Mouse (Mus musculus): Measurements from ENCODE around the gene Prr36. TPM values are rescaled to one million over a fixed set of nuclear protein-coding genes. Genes with fewer than 3 reads are reported as not detected.

Prr36 gene
- total RNA-seq, 2 experiments from 2014 or later, result 60.1 to 63.3 TPM

- peak in 1 of 2 experiments; percentile 70 for DNase-seq (ENCODE audit: extremely low spot score in 1 of 2, low spot score in 2 of 2)
- intact Hi-C loops (cut with DNase I), result no loop called here
These were observed 3.9 kb downstream of the Prr36 start for GRCm38 (mm10) chr8:4213210-4214005.

DNA sequence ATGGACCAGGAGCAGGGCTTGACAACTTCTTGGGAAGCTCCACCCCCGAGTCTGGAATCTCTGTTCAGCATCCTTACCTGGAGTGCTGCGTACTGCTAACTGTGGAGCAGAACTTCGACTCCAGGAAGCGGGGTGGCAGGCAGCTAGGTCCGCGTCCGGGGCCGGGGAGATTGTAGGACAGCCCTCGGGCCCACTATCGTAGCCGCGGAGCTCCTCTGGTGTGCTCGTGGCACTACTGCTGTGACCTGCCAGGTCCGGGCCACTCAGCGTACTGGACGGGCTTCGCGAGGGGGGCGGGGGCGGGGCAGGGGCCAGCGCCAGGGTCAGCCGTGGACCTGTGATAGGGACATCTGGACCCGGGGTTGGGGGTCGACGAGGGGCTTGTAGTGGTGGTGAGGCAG is 4.5 kb downstream of the Prr36 start:
- intact Hi-C loops (cut with DNase I), result no loop called here
- DNase-seq (ENCODE audit: extremely low spot score in 1 of 2, low spot score in 2 of 2), result peak in 1 of 2 experiments; percentile 52

DNA sequence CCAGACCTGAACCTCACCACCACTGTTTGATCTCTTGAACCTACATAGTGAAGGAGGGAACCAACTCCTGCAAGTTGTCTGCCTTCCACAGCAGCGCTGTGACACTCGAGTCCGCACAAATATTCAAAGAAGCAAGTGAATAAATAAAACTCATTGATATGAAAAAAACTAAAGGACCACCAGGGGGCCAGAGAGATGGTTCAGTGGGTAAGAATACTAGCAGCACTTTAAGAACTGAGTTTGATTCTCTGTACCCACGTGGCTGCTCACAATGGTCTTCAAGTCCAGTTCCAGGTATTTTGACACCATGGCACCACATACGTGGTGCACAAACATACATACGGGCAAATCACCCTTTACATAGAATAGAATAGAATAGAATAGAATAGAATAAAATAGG is 6.2 kb downstream of the Prr36 start:
- intact Hi-C loops (cut with DNase I), result no loop called here
- DNase-seq (ENCODE audit: extremely low spot score in 1 of 2, low spot score in 2 of 2), result no peak

DNA sequence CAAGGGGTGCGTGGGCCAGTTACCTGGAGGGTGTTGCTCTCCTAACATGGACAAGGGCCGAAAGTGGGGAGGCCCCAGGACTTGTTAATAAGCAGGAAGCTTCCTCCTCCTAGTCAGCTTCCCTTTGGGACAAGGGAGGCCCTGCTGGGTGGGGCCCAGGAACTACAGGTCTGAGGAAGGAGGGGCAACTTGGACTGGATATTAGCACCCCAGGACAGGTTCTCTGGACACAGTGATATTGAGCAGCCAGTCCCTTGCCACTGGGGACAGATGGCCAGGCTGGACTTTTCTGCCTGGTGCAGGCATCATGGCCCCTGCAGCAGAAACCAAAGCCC is 10.3 kb downstream of the Prr36 start:
- intact Hi-C loops (cut with DNase I), result no loop called here
- DNase-seq (ENCODE audit: extremely low spot score in 1 of 2, low spot score in 2 of 2), result no peak

- DNase-seq (ENCODE audit: extremely low spot score in 1 of 2, low spot score in 2 of 2), result no peak
- intact Hi-C loops (cut with DNase I), result no loop called here
These were observed 10.9 kb downstream of the Prr36 start for GRCm38 (mm10) chr8:4206182-4207015.

GRCm38 (mm10) chr8:4205246-4206123 is 11.8 kb downstream of the Prr36 start:
- no peak for DNase-seq (ENCODE audit: extremely low spot score in 1 of 2, low spot score in 2 of 2)
- intact Hi-C loops (cut with DNase I), result no loop called here

DNA sequence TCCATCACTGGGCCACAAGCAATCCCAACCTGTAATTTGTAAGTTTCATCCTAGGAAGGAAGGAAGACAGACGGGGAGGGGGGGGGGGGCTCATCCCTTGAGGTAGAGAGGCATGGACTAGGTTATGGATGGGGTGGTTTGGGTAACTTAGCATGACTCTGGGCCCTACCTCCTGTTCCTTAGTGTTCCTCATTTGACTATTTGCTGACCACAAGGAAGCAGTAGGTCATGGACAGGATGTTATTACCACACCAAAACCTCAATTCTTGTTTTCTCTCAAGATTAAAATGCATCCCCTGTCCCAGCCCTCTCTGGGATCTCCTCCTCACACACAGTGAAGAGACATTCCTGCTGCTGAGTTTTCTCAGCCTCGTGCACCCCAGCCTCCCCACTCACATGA is 15.9 kb downstream of the Prr36 start:
- DNase-seq (ENCODE audit: extremely low spot score in 1 of 2, low spot score in 2 of 2), result no peak
- intact Hi-C loops (cut with DNase I), result no loop called here

- DNase-seq (ENCODE audit: extremely low spot score in 1 of 2, low spot score in 2 of 2), result no peak
- intact Hi-C loops (cut with DNase I), result no loop called here
These were observed 23.7 kb downstream of the Prr36 start for GRCm38 (mm10) chr8:4193588-4193894.

GRCm38 (mm10) chr8:4192807-4193587 is 24.3 kb downstream of the Prr36 start:
- peak; percentile 87 to 93 for DNase-seq (ENCODE audit: extremely low spot score in 1 of 2, low spot score in 2 of 2)
- intact Hi-C loops (cut with DNase I), result no loop called here

GRCm38 (mm10) chr8:4192305-4192704 is 25.0 kb downstream of the Prr36 start:
- peak; percentile 50 to 59 for DNase-seq (ENCODE audit: extremely low spot score in 1 of 2, low spot score in 2 of 2)
- intact Hi-C loops (cut with DNase I), result no loop called here

DNA sequence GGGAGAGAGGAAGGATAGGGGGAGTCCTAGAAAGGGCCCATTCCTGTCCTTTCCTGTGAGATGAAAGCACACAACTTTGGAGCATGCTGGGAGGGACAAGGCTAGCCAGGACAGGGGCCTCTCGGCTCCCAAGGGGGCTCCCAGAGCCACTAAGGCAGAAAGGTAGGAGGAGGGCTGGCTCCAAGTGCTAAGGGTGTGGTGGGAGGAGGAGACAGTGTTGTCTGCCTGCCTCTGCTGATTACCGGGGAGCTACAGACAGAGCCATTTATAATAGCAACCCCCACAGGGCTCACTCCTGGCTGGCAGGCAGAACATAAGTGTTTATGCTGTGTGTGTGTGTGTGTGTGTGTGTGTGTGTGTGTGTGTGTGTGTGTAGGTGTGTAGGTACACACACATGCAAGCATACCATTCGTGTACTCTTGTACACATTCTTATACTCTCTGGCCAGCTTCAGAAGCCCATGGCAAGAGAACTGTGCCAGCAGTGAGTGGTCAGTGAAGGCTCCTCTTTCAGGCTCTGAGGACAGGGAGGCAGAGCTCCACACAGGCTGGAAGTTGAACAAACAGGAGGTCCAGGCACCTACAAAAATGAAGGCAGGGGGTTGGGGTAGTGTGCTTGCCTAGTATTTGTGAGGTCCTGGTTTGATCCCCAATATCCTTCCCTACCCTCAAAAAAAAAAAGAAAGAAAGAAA is 28.1 kb downstream of the Prr36 start:
- DNase-seq (ENCODE audit: extremely low spot score in 1 of 2, low spot score in 2 of 2), result no peak
- intact Hi-C loops (cut with DNase I), result no loop called here

DNA sequence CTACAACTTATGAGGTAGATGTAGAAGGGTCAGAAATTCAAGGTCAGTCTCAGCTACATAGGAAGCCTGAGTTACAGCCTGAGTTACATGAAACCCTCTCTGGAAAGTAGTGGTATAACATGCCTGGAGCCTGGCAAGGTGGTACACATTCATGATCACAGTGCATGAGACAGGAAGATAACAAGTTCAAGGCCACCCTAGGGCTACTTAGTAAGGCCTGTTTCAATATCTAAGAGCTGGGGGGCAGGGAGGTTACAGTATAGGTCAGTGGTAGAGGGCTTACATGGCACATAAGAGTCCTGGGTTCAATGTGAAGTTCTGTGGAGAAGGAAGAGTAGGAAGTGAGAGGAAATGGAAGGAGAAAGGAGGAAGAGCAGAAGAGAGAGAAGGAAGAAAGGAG is 28.7 kb downstream of the Prr36 start:
- no peak for DNase-seq (ENCODE audit: extremely low spot score in 1 of 2, low spot score in 2 of 2)
- intact Hi-C loops (cut with DNase I), result no loop called here

- DNase-seq (ENCODE audit: extremely low spot score in 1 of 2, low spot score in 2 of 2), result no peak
- intact Hi-C loops (cut with DNase I), result no loop called here
These were observed 31.1 kb downstream of the Prr36 start for GRCm38 (mm10) chr8:4186151-4186550.

GRCm38 (mm10) chr8:4183409-4183808 is 33.9 kb downstream of the Prr36 start:
- intact Hi-C loops (cut with DNase I), result no loop called here
- DNase-seq (ENCODE audit: extremely low spot score in 1 of 2, low spot score in 2 of 2), result no peak

DNA sequence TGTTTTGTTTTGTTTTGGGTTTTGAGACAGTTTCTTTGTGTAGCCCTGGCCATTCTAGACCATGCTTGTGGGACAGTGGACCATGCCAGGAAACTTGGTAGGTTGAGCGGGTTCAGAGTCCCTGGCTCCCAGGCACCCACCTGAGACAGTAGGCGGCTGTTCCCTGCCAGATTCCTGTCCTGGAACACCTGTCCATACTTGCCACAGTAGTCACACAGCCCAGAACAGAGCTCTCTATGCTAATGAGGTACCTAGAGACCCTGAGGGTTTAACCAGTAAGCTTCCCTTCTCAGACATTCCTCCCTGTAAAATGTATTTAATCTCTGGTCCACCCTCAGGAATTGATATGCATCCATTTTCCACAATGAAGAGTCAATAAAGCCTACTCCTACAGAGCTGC is 43.2 kb downstream of the Prr36 start:
- no peak for DNase-seq (ENCODE audit: extremely low spot score in 1 of 2, low spot score in 2 of 2)
- intact Hi-C loops (cut with DNase I), result no loop called here

DNA sequence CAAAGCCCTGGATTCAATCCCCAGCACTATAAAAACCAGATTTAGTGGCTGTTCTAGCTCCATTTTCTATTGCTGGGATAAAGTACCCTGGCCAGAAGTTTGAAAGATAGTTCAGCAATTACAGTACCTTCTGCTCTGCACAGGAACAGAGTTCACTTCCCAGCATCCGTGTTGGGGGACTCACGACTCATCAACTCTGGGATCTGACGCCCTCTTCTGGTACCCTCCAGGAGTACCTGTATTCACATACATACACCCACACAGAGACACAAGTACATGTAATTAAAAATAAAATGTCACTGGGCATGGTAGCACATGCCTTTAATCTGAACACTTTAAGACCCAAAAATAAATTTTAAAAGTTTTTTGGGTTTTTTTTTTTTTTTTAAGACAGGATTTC is 44.8 kb downstream of the Prr36 start:
- DNase-seq (ENCODE audit: extremely low spot score in 1 of 2, low spot score in 2 of 2), result no peak
- intact Hi-C loops (cut with DNase I), result no loop called here

DNA sequence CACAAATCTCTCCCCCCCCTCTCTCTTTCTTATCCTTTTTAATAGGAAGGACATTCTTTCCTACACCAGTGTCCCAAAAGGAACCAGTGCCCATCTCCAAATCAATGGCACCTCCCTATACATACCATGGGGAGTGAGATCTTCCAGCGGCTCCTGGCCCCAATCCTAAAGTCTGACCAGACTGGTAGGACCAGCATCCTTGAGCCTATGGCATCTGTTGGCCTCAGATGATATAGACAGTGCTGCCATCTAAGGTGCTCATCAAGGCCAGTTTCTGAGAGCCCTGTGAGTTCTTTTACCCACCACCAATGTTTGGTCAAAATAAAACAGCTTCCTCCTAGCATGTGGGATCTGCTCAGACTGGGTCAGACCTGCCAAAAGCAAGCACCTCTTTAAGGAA is 49.3 kb downstream of the Prr36 start:
- intact Hi-C loops (cut with DNase I), result no loop called here
- DNase-seq (ENCODE audit: extremely low spot score in 1 of 2, low spot score in 2 of 2), result no peak

DNA sequence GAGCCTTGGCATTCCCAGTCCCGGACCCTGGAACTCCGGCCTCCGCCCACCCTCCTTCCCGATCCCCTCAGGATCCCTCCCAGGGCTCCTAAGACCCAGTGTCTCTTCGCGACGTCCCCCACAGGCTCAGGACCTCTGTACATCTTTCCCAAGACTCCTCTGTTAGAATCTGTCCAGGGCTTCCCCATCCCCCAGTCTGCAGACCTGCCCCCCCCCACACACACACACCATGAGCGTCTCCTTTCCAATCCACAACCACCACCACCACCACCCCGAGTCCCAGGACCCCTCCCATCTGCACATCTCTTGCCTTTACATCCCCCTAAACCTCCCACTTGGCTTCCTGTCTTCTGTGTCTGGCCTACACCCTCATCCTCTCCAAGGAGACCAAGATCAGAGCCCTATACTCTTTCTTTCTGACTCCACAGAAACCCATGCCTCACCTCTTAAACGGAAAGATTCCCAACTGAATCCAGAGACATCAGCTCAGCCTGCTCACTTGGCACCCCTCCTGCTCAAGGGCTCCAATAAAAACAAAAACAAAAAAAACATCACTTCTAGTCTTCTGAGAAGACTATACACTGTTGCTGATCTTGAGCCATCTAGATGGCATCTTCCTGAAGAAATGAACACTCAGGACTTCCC is 50.3 kb downstream of the Prr36 start:
- intact Hi-C loops (cut with DNase I), result no loop called here
- no peak for DNase-seq (ENCODE audit: extremely low spot score in 1 of 2, low spot score in 2 of 2)
